Mouse (Mus musculus) liver, embryonic 13.5 days (tissue): Measurements from ENCODE around the gene Pqlc3. TPM values are rescaled to one million over a fixed set of nuclear protein-coding genes. Genes with fewer than 3 reads are reported as not detected.
A peak's percentile ranks its signal among the peaks of the same experiment; 100 is the strongest.

ENCODE experiments used
- ATAC-seq: fragments of 200-750 bp; cut with Nextera tagmentation; 2 replicates; pipeline ENCODE4 v1.8.0; 2017; ENCODE audit warnings: low read depth, mild to moderate bottlenecking, moderate number of reproducible peaks, moderate library complexity
- DNase-seq: peaks from one replicate; pipeline ENCODE4 v3.0.0; 2022
- H3K27ac ChIP-seq: fragments of 300-500 bp; sonication (generic); 2 replicates; pipeline ENCODE4 v1.5.1; 2015; ENCODE audit warnings: moderate library complexity, mild to moderate bottlenecking, inconsistent platforms
- H3K27me3 ChIP-seq: fragments of 300-500 bp; sonication (generic); 2 replicates; pipeline ENCODE4 v1.6.1; 2015; ENCODE audit warnings: mild to moderate bottlenecking, inconsistent platforms
- H3K36me3 ChIP-seq: fragments of 300-500 bp; sonication (generic); 2 replicates; pipeline ENCODE4 v1.6.1; 2015; ENCODE audit warnings: mild to moderate bottlenecking, inconsistent platforms
- H3K4me1 ChIP-seq: fragments of 300-500 bp; sonication (generic); replicated peaks from 2 replicates; pipeline ENCODE4 v1.6.1; 2015; ENCODE audit warnings: inconsistent platforms
- H3K4me2 ChIP-seq: fragments of 300-500 bp; sonication (generic); 2 replicates; pipeline ENCODE4 v1.6.1; 2015; ENCODE audit warnings: inconsistent platforms, mild to moderate bottlenecking, moderate library complexity
- H3K4me3 ChIP-seq: fragments of 300-500 bp; sonication (generic); replicated peaks from 2 replicates; pipeline ENCODE4 v1.5.1; 2015; ENCODE audit warnings: mild to moderate bottlenecking, inconsistent platforms
- H3K9ac ChIP-seq: fragments of 300-500 bp; sonication (generic); 2 replicates; pipeline ENCODE4 v1.6.1; 2015; ENCODE audit warnings: mild to moderate bottlenecking, inconsistent platforms
- H3K9me3 ChIP-seq: fragments of 300-500 bp; sonication (generic); replicated peaks from 2 replicates; pipeline ENCODE4 v1.6.1; 2016; ENCODE audit warnings: inconsistent platforms
- WGBS: fragments of 180-500 bp; shearing (Covaris S2); methylation state at CpG from one replicate; pipeline ENCODE4 v1.1.7; 2015; ENCODE audit not compliant: insufficient replicate concordance; 5-methylcytosine and 5-hydroxymethylcytosine counted together
- polyA plus RNA-seq: library from polyadenylated mRNA; unstranded; fragments of >200 nt; fragmentation: Nextera tagmentation; extraction: Ambion mirVana; gene quantifications from 2 replicates; pipeline ENCODE4 v1.2.1, GENCODE M21; 2015

Pqlc3 gene
- polyA plus RNA-seq = 5.5 and 5.7 TPM in 2 replicates

- H3K9ac ChIP-seq = peak within 1 kb of the TSS; percentile 75
- DNase-seq (peak; percentile 89), ATAC-seq (peak; percentile 98)
- WGBS = under 1% methylated on average over 57 of the region's 57 CpGs
- no peaks in the 10 kb centered on the region for H3K9me3 ChIP-seq
- peak within 1 kb of the TSS; percentile 91 for H3K4me2 ChIP-seq
- H3K4me3 ChIP-seq = peak within 1 kb of the TSS; percentile 74
- H3K27ac ChIP-seq = peak within 1 kb of the TSS; percentile 77
- peaks cover 29% of the 10 kb centered on the region for H3K27me3 ChIP-seq
- no peaks in the 10 kb centered on the region for H3K36me3 ChIP-seq
- H3K4me1 ChIP-seq = peaks cover 50% of the 10 kb centered on the region
These were observed at the start of gene Pqlc3 for GRCm38 (mm10) chr12:16999739-17000497. TSS of gene Pqlc3 (minus strand) at chr12:17000408.

- Histone ChIP-seq H3K9ac (no peak overlapping the region), H3K36me3 (no peaks in the 10 kb centered on the region), H3K4me1 (no peaks in the 10 kb centered on the region), H3K4me2 (no peak overlapping the region), H3K4me3 (no peak overlapping the region), H3K27ac (no peak overlapping the region), H3K27me3 (no peaks in the 10 kb centered on the region), H3K9me3 (no peaks in the 10 kb centered on the region)
- ATAC-seq = no peak
- WGBS = 58% methylated on average over 1 of the region's 1 CpGs
- no peak for DNase-seq
These were observed 49.6 kb upstream of the Pqlc3 start for GRCm38 (mm10) chr12:17049796-17050195.

- no peak for DNase-seq
- Histone ChIP-seq H3K4me3 (no peak overlapping the region), H3K9me3 (no peaks in the 10 kb centered on the region), H3K9ac (no peak overlapping the region), H3K4me1 (no peaks in the 10 kb centered on the region), H3K27me3 (no peaks in the 10 kb centered on the region), H3K4me2 (no peak overlapping the region), H3K36me3 (no peaks in the 10 kb centered on the region), H3K27ac (no peak overlapping the region)
- WGBS = 67% methylated on average over 7 of the region's 7 CpGs
- ATAC-seq = no peak
These were observed 48.9 kb upstream of the Pqlc3 start for GRCm38 (mm10) chr12:17048979-17049612.

- Histone ChIP-seq H3K4me1 (no peaks in the 10 kb centered on the region), H3K9ac (no peak overlapping the region), H3K9me3 (no peaks in the 10 kb centered on the region), H3K4me2 (no peak overlapping the region), H3K27me3 (no peaks in the 10 kb centered on the region), H3K36me3 (no peaks in the 10 kb centered on the region), H3K4me3 (no peak overlapping the region), H3K27ac (no peak overlapping the region)
- ATAC-seq (no peak), DNase-seq (no peak)
- WGBS = 42% methylated on average over 5 of the region's 5 CpGs
These were observed 43.1 kb upstream of the Pqlc3 start for GRCm38 (mm10) chr12:17043311-17043710.

DNA sequence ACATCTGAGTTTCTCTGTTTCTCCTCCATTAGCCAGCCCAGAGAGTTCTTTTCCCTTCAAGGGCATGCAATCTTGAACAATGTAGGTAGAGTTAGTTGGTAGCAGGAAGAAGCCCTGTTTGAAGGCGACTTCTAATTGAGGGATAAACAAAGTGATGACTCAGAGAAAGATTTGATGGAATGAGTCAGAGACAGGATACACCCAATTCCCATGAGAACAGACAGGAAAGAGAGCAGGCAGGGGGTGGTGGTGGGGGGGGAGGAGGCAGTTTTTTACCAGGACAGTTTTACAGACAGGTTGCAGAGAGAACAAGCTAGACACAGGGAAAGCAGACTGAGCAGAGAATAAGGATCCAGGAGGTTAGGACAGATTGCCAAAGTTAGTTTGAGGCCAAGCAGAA, 40.4 kb upstream of the Pqlc3 start:
- WGBS = 13% methylated on average over 1 of the region's 1 CpGs
- H3K27ac ChIP-seq = no peak overlapping the region
- H3K4me3 ChIP-seq = no peak overlapping the region
- no peaks in the 10 kb centered on the region for H3K4me1 ChIP-seq
- no peaks in the 10 kb centered on the region for H3K27me3 ChIP-seq
- no peaks in the 10 kb centered on the region for H3K36me3 ChIP-seq
- H3K9me3 ChIP-seq = no peaks in the 10 kb centered on the region
- H3K9ac ChIP-seq = no peak overlapping the region
- no peak overlapping the region for H3K4me2 ChIP-seq
- DNase-seq (no peak), ATAC-seq (no peak)

GRCm38 (mm10) chr12:17039415-17039814, 39.2 kb upstream of the Pqlc3 start:
- H3K4me1 ChIP-seq = no peaks in the 10 kb centered on the region
- no peaks in the 10 kb centered on the region for H3K9me3 ChIP-seq
- no peaks in the 10 kb centered on the region for H3K27me3 ChIP-seq
- no peak for ATAC-seq
- H3K4me2 ChIP-seq = no peak overlapping the region
- H3K9ac ChIP-seq = no peak overlapping the region
- H3K27ac ChIP-seq = no peak overlapping the region
- no peak for DNase-seq
- 37% methylated on average over 2 of the region's 2 CpGs for WGBS
- no peaks in the 10 kb centered on the region for H3K36me3 ChIP-seq
- no peak overlapping the region for H3K4me3 ChIP-seq

- Histone ChIP-seq H3K4me1 (no peaks in the 10 kb centered on the region), H3K9me3 (no peaks in the 10 kb centered on the region), H3K9ac (no peak overlapping the region), H3K4me2 (no peak overlapping the region), H3K4me3 (no peak overlapping the region), H3K36me3 (no peaks in the 10 kb centered on the region), H3K27me3 (no peaks in the 10 kb centered on the region), H3K27ac (no peak overlapping the region)
- DNase-seq (no peak), ATAC-seq (no peak)
- WGBS = 74% methylated on average over 6 of the region's 6 CpGs
These were observed 38.0 kb upstream of the Pqlc3 start for GRCm38 (mm10) chr12:17038246-17038645.

DNA sequence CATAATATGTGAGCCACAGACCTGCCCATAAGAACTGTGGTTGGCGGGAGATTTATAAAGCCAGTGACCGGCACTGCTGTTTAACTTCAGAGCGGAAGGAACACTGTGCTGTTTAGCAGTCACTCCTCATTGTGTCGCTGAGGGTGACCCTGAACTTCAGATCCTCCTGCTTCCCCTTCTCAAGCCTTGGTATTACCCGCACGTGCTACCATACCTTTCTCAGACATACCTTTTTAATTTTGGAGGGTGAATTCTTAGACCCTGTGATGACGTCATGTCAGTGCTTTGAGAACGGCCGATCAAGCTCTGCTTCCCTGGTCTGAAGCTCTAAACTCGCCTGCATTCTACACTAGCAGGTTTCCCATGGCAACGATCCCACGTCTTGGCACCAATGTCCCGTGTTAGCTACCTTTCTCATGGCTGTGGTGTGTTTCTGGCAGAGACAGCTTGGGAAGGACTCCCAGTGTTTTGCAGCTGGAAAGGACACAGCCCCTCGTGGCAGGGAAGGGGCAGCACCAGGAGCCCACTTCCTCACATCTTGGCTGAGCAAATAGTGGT, 36.9 kb upstream of the Pqlc3 start:
- no peaks in the 10 kb centered on the region for H3K36me3 ChIP-seq
- H3K27me3 ChIP-seq = no peaks in the 10 kb centered on the region
- no peak overlapping the region for H3K27ac ChIP-seq
- no peak overlapping the region for H3K4me2 ChIP-seq
- no peak for DNase-seq
- WGBS = 55% methylated on average over 14 of the region's 14 CpGs
- ATAC-seq = no peak
- H3K9ac ChIP-seq = no peak overlapping the region
- H3K4me1 ChIP-seq = no peaks in the 10 kb centered on the region
- no peak overlapping the region for H3K4me3 ChIP-seq
- no peaks in the 10 kb centered on the region for H3K9me3 ChIP-seq

- no peak for ATAC-seq
- Histone ChIP-seq H3K4me1 (no peaks in the 10 kb centered on the region), H3K4me2 (no peak overlapping the region), H3K9ac (no peak overlapping the region), H3K27ac (no peak overlapping the region), H3K9me3 (no peaks in the 10 kb centered on the region), H3K27me3 (no peaks in the 10 kb centered on the region), H3K36me3 (no peaks in the 10 kb centered on the region), H3K4me3 (no peak overlapping the region)
- no peak for DNase-seq
- WGBS = 37% methylated on average over 9 of the region's 9 CpGs
These were observed 36.3 kb upstream of the Pqlc3 start for GRCm38 (mm10) chr12:17036532-17036931.

DNA sequence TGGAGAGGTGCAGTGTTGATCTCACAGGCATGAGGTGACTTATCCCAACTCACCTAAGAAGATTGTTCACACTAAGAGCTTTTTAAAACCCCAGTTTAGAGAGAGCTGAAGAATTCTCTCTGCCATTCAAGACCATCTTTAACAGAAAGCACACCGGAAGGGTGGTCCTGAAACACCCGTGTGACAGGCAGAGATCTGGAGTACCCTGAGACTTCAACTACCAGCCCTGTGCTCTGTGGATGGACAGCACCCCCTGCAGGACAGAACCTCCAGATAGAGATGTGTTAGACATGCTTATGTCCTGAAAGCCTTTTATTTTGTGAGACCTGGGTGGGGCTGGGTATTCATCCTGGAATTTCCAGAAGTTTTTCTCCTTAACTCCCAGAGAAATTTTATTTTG, 34.9 kb upstream of the Pqlc3 start:
- ATAC-seq = no peak
- H3K36me3 ChIP-seq = no peaks in the 10 kb centered on the region
- H3K4me1 ChIP-seq = no peaks in the 10 kb centered on the region
- no peaks in the 10 kb centered on the region for H3K9me3 ChIP-seq
- no peaks in the 10 kb centered on the region for H3K27me3 ChIP-seq
- H3K9ac ChIP-seq = no peak overlapping the region
- no peak overlapping the region for H3K4me3 ChIP-seq
- no peak overlapping the region for H3K27ac ChIP-seq
- 50% methylated on average over 2 of the region's 2 CpGs for WGBS
- H3K4me2 ChIP-seq = no peak overlapping the region
- peak; percentile 26 for DNase-seq

- Histone ChIP-seq H3K4me2 (no peak overlapping the region), H3K27ac (no peak overlapping the region), H3K4me1 (no peaks in the 10 kb centered on the region), H3K27me3 (no peaks in the 10 kb centered on the region), H3K9me3 (no peaks in the 10 kb centered on the region), H3K36me3 (no peaks in the 10 kb centered on the region), H3K9ac (no peak overlapping the region), H3K4me3 (no peak overlapping the region)
- ATAC-seq = no peak
- DNase-seq = no peak
- 63% methylated on average over 5 of the region's 5 CpGs for WGBS
These were observed 34.5 kb upstream of the Pqlc3 start for GRCm38 (mm10) chr12:17034671-17035070.
